Mouse (Mus musculus) intestine, postnatal 0 days (tissue): ENCODE data around the gene Ammecr1. TPM values are rescaled to one million over a fixed set of nuclear protein-coding genes. Genes with fewer than 3 reads are reported as not detected.

Experiments
- ATAC-seq: fragments of 200-750 bp; cut with Nextera tagmentation; 2 replicates; pipeline ENCODE4 v1.8.0; 2017; ENCODE audit warnings: mild to moderate bottlenecking, moderate TSS enrichment, moderate library complexity
- H3K27ac ChIP-seq: fragments of 300-500 bp; sonication (generic); 2 replicates; pipeline ENCODE4 v1.5.1; 2014; ENCODE audit warnings: mild to moderate bottlenecking, low read depth, low read length, moderate library complexity
- H3K27me3 ChIP-seq: fragments of 300-500 bp; sonication (generic); replicated peaks from 2 replicates; pipeline ENCODE4 v1.6.1; 2014; ENCODE audit warnings: low read length, mixed read lengths; ENCODE audit not compliant: control insufficient read depth, insufficient read depth
- H3K36me3 ChIP-seq: fragments of 300-500 bp; sonication (generic); 2 replicates; pipeline ENCODE4 v1.6.1; 2014; ENCODE audit warnings: mild to moderate bottlenecking, moderate library complexity; ENCODE audit not compliant: control insufficient read depth, insufficient read depth
- H3K4me1 ChIP-seq: fragments of 300-500 bp; sonication (generic); replicated peaks from 2 replicates; pipeline ENCODE4 v1.6.1; 2014; ENCODE audit warnings: antibody characterized with exemption, low read length, mixed read lengths; ENCODE audit not compliant: control insufficient read depth, insufficient read depth
- H3K4me2 ChIP-seq: fragments of 300-500 bp; sonication (generic); replicated peaks from 2 replicates; pipeline ENCODE4 v1.6.1; 2014; ENCODE audit warnings: low read depth, mild to moderate bottlenecking, moderate library complexity
- H3K4me3 ChIP-seq: fragments of 300-500 bp; sonication (generic); 2 replicates; pipeline ENCODE4 v1.5.1; 2014; ENCODE audit warnings: low read depth, low read length
- H3K9ac ChIP-seq: fragments of 300-500 bp; sonication (generic); 2 replicates; pipeline ENCODE4 v1.6.1; 2014; ENCODE audit warnings: mild to moderate bottlenecking, low read depth, low read length
- H3K9me3 ChIP-seq: fragments of 300-500 bp; sonication (generic); 2 replicates; pipeline ENCODE4 v1.6.1; 2016; ENCODE audit warnings: mixed run types; ENCODE audit not compliant: control insufficient read depth
- CTCF ChIP-seq: sonication (generic); IDR thresholded peaks from 2 replicates; pipeline ENCODE4 v1.5.1; 2016; ENCODE audit warnings: low read depth, mild to moderate bottlenecking, control low read depth, antibody characterized with exemption, moderate library complexity
- WGBS: fragments of 180-500 bp; shearing (Covaris S2); extraction: QIAGEN DNeasy Blood & Tissue Kit; methylation state at CpG from one replicate; pipeline ENCODE4 v1.1.7; 2014; 5-methylcytosine and 5-hydroxymethylcytosine counted together
- microRNA-seq: library from miRNA; unstranded; fragments of <30 nt; microRNA quantifications from one replicate; pipeline ENCODE4, GENCODE M21; 2016
- polyA plus RNA-seq: library from polyadenylated mRNA; unstranded; fragments of >200 nt; fragmentation: Nextera tagmentation; extraction: Ambion mirVana; gene quantifications from 2 replicates; pipeline ENCODE4 v1.2.1, GENCODE M21; 2015

The Ammecr1 gene
- polyA plus RNA-seq, 1 experiment from 2014 or later: 4.0 TPM

DNA sequence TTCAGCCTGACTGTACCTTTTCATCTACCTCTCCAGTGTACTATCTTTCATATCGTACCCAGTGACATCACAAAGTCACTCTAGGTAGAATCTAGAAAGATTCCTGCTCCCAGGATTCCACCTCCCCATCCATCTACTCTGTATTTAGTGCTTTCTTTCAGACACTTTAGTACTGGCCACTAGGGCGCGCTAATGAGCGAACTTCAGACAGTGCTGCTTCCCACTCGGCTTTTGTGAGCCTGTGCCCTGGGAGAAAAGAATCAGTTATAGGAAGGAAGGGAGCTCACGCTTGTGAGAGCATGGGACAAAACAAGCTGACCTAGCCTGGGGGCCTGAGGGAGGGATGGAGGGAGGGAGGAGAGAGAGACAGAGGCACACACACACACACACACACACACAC, 153.4 kb downstream of the Ammecr1 start:
- peak; percentile 70 for TF ChIP-seq CTCF
- H3K36me3 ChIP-seq: no peaks in the 10 kb centered on the region
- no peak for ATAC-seq

DNA sequence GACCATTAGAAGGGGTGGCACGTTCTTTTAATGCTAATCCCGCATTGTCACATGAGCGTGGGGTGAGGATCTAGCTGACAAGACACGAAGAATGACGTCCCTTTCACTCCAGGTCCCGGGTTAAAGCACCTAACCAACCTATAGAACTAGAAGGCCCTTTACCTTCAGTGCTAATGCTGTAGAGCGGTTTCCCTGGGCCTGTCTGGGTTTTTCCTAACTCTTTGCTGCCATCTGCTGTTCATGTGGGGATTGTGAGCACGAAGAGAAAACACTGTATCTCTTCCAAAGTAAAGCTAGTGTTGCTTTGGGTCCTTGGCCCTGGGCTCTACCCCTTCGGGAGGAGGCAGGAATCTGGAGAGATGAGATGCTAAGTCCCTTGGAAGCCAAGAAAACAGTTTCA, 158.1 kb downstream of the Ammecr1 start:
- no peak for ATAC-seq
- Histone ChIP-seq H3K4me3 (no peak overlapping the region), H3K4me1 (no peaks in the 10 kb centered on the region), H3K9me3 (no peaks in the 10 kb centered on the region), H3K27ac (no peak overlapping the region), H3K4me2 (no peak overlapping the region), H3K36me3 (no peaks in the 10 kb centered on the region), H3K9ac (no peak overlapping the region), H3K27me3 (no peaks in the 10 kb centered on the region)
- 39% methylated on average over 9 of the region's 9 CpGs for WGBS
- peak; percentile 73 for TF ChIP-seq CTCF

More for the DNA sequence above, 153.4 kb downstream of the Ammecr1 start:
- Histone ChIP-seq H3K4me1 (no peaks in the 10 kb centered on the region), H3K4me2 (no peak overlapping the region), H3K9me3 (no peaks in the 10 kb centered on the region), H3K4me3 (no peak overlapping the region), H3K9ac (no peak overlapping the region), H3K27me3 (no peaks in the 10 kb centered on the region), H3K27ac (no peak overlapping the region)
- WGBS: 31% methylated on average over 6 of the region's 6 CpGs

DNA sequence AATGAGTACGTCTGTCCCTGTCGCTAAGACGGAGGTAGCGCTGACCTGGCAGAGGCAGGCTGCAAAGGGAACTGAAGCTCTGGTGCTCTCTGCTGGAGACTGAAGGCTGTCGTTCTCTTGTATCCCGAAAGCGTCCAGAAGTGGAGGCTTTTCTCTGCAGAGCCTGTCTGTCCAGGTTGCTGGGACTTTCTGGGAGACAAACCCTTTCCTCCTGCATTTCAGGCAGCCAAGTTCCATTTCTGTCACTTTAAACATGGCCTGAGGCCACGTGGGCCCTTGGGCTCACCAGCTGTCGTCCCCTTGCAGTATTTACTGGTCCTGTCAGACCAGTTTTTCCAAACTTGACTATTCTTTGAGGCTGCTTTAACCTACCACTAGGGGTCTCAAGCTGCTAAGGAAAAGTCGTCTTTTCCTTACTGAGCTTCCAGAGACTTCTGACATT, 159.9 kb downstream of the Ammecr1 start:
- WGBS: 30% methylated on average over 10 of the region's 10 CpGs
- no peak overlapping the region for H3K9ac ChIP-seq

GRCm38 (mm10) chrX:142806126-142806525, 160.4 kb downstream of the Ammecr1 start:
- Histone ChIP-seq H3K27ac (no peak overlapping the region), H3K4me2 (0 out of 2 replicates have a peak overlapping the region, but pooled peaks have one; percentile 21), H3K9ac (no peak overlapping the region), H3K9me3 (no peaks in the 10 kb centered on the region), H3K36me3 (no peaks in the 10 kb centered on the region), H3K4me3 (no peak overlapping the region), H3K27me3 (no peaks in the 10 kb centered on the region), H3K4me1 (no peaks in the 10 kb centered on the region)
- no peak for ATAC-seq
- WGBS: 49% methylated on average over 6 of the region's 6 CpGs
- TF ChIP-seq CTCF: no peak

More for the DNA sequence above, 159.9 kb downstream of the Ammecr1 start:
- Histone ChIP-seq H3K27me3 (no peaks in the 10 kb centered on the region), H3K4me3 (no peak overlapping the region), H3K9me3 (no peaks in the 10 kb centered on the region), H3K4me2 (0 out of 2 replicates have a peak overlapping the region, but pooled peaks have one; percentile 21), H3K36me3 (no peaks in the 10 kb centered on the region), H3K4me1 (no peaks in the 10 kb centered on the region), H3K27ac (no peak overlapping the region)
- peak; percentile 58 for TF ChIP-seq CTCF
- ATAC-seq: peak; percentile 41; the same call in 1 of the 2 replicates

GRCm38 (mm10) chrX:142804596-142804995, 161.9 kb downstream of the Ammecr1 start:
- H3K4me1 ChIP-seq: no peaks in the 10 kb centered on the region
- H3K4me2 ChIP-seq: no peak overlapping the region
- WGBS: 90% methylated on average over 3 of the region's 3 CpGs
- no peak for ATAC-seq
- H3K36me3 ChIP-seq: no peaks in the 10 kb centered on the region
- H3K4me3 ChIP-seq: no peak overlapping the region
- H3K9me3 ChIP-seq: no peaks in the 10 kb centered on the region
- no peaks in the 10 kb centered on the region for H3K27me3 ChIP-seq
- no peak for TF ChIP-seq CTCF
- H3K27ac ChIP-seq: no peak overlapping the region
- no peak overlapping the region for H3K9ac ChIP-seq

Small RNA genes within 50 kb of the gene (microRNA-seq; reads per million reads assigned to microRNA genes)
- not detected for gene Gm44351

Other genes with a start within 250 kb of the Ammecr1 start
- 0.09 and 0.12 TPM in 2 replicates for gene Rtl9, start 132.9 kb upstream of the Ammecr1 start, polyA plus RNA-seq